ENCODE assay signal across 10 mouse cellular contexts in the genomic region with DNA sequence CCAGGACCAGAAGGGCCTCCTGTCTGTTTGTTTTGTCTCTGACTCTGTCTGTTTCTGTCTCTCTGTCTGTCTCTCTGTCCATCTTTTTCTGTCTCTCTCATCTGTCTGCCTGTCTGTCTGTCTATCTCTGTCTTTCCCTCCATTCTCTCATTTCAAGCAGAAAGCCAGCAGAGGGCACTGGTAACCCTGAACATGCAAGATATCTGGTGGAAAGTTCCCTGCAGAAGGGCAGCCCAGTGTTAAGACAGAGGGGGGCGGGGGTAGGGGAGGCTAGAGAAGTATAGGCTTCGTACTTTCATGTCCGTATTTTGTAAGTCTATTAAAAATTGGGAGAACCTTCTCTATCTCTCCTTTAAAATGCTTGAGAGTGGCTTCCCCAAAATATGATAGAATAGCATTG.
DNase-seq lines count a peak whose midpoint lies in the region; ATAC-seq and TF ChIP-seq lines count a peak whose summit lies in the region.
"Had no signal": no experiment of that assay in that cellular context is flagged by ENCODE, and none has a peak within 500 bp of the region (broad histone marks: within the 10 kb centered on the region; RNA-seq: fewer than 3 reads in every experiment).

No protein-coding gene starts in this region.

- TF ChIP-seq POLR2A in cortical plate, adult 2 months (IDR thresholded peaks at IDR 0.05; ENCODE audit: extremely low read depth, insufficient read depth, low read length) = no peak

- H3K27ac ChIP-seq in cortical plate, adult 2 months (ENCODE audit: insufficient read depth, low read length) = no peak overlapping the region
- no peak overlapping the region for H3K27ac ChIP-seq in hindbrain, embryonic 16.5 days (ENCODE audit: low read depth, low read length)
- no peak overlapping the region for H3K27ac ChIP-seq in lung, embryonic 16.5 days (ENCODE audit: low read length)
- H3K27ac ChIP-seq: embryonic facial prominence, embryonic 15.5 days; limb, embryonic 13.5 days had no signal

- WGBS in hindbrain, embryonic 16.5 days = 25% methylated on average over 3 of the region's 3 CpGs
- WGBS in lung, embryonic 16.5 days = 30% methylated on average over 3 of the region's 3 CpGs

- H3K9ac ChIP-seq in hindbrain, embryonic 16.5 days (ENCODE audit: low read depth, low read length) = no peak overlapping the region
- H3K9ac ChIP-seq in lung, embryonic 16.5 days (ENCODE audit: low read length) = no peak overlapping the region
- H3K9ac ChIP-seq: embryonic facial prominence, embryonic 15.5 days; limb, embryonic 13.5 days had no signal

- H3K27me3 ChIP-seq in hindbrain, embryonic 16.5 days (replicated peaks; ENCODE audit: control insufficient read depth, insufficient read depth, low read length) = no peaks in the 10 kb centered on the region
- H3K27me3 ChIP-seq in lung, embryonic 16.5 days (ENCODE audit: control insufficient read depth, insufficient read depth, low read depth, low read length) = no peaks in the 10 kb centered on the region
- H3K27me3 ChIP-seq: embryonic facial prominence, embryonic 15.5 days; limb, embryonic 13.5 days had no signal

- DNase-seq in ovary, postnatal 36 days (ENCODE audit: low spot score) = peak; percentile 12
- no peak for DNase-seq in ovary, adult 18-20 months (ENCODE audit: low spot score)
- DNase-seq in adrenal gland, adult 8-10 months = peak; percentile 7
- peak; percentile 55 to 60 for DNase-seq in right cerebral cortex, postnatal 10 days (ENCODE audit: low spot score in 2 of 2)

- no peaks in the 10 kb centered on the region for H3K9me3 ChIP-seq in hindbrain, embryonic 16.5 days (ENCODE audit: control insufficient read depth, low read length)
- H3K9me3 ChIP-seq in lung, embryonic 16.5 days (ENCODE audit: control insufficient read depth, low read length) = no peaks in the 10 kb centered on the region
- H3K9me3 ChIP-seq: embryonic facial prominence, embryonic 15.5 days; limb, embryonic 13.5 days had no signal

- no peak overlapping the region for H3K4me3 ChIP-seq in cortical plate, adult 2 months (ENCODE audit: insufficient read depth, low read length)
- H3K4me3 ChIP-seq in hindbrain, embryonic 16.5 days (ENCODE audit: low read length) = no peak overlapping the region
- H3K4me3 ChIP-seq in lung, embryonic 16.5 days (ENCODE audit: low read length) = no peak overlapping the region
- H3K4me3 ChIP-seq: embryonic facial prominence, embryonic 15.5 days; limb, embryonic 13.5 days had no signal

- H3K4me2 ChIP-seq in hindbrain, embryonic 16.5 days (ENCODE audit: low read length) = no peak overlapping the region
- H3K4me2 ChIP-seq in lung, embryonic 16.5 days (ENCODE audit: low read depth, low read length) = no peak overlapping the region
- H3K4me2 ChIP-seq: embryonic facial prominence, embryonic 15.5 days; limb, embryonic 13.5 days had no signal

- peak; percentile 63 for TF ChIP-seq CTCF in cortical plate, adult 2 months (IDR thresholded peaks at IDR 0.05; ENCODE audit: extremely low read depth, insufficient read depth, low read length)

- peak; percentile 62; the same call in 1 of the 2 replicates for ATAC-seq in hindbrain, embryonic 16.5 days
- peak; percentile 37; the same call in 1 of the 2 replicates for ATAC-seq in lung, embryonic 16.5 days (ENCODE audit: low read depth)
- no peak for ATAC-seq in activated CD4-positive, CD25-positive, alpha-beta regulatory T cell, adult 4 months

- no peaks in the 10 kb centered on the region for H3K36me3 ChIP-seq in hindbrain, embryonic 16.5 days (ENCODE audit: control insufficient read depth, insufficient read depth, low read length)
- H3K36me3 ChIP-seq in lung, embryonic 16.5 days (ENCODE audit: control insufficient read depth, insufficient read depth, low read length) = no peaks in the 10 kb centered on the region
- H3K36me3 ChIP-seq: embryonic facial prominence, embryonic 15.5 days; limb, embryonic 13.5 days had no signal

- H3K4me1 ChIP-seq in cortical plate, adult 2 months (ENCODE audit: control insufficient read depth, insufficient read depth, low read length) = peaks cover 1% of the 10 kb centered on the region; the same call in 1 of the 2 replicates
- H3K4me1 ChIP-seq in hindbrain, embryonic 16.5 days (ENCODE audit: control insufficient read depth, insufficient read depth, low read depth, low read length) = no peaks in the 10 kb centered on the region; the same call in 1 of the 2 replicates
- H3K4me1 ChIP-seq in lung, embryonic 16.5 days (replicated peaks; ENCODE audit: control insufficient read depth, insufficient read depth, low read length) = peaks cover 4% of the 10 kb centered on the region; the same call in 1 of the 2 replicates
